Mouse (Mus musculus) small intestine, adult 2 months (tissue): ENCODE data around the gene Igf2bp2.

Experiments used
- CTCF ChIP-seq: fragments of 200-500 bp; IDR thresholded peaks from 2 replicates; pipeline ENCODE4 v1.5.1; 2012; ENCODE audit warnings: low read depth, mild to moderate bottlenecking, control low read depth, inconsistent platforms, low read length, moderate library complexity, mixed read lengths; ENCODE audit not compliant: insufficient replicate concordance, insufficient read length; ENCODE audit errors: extremely low read depth
- POLR2A ChIP-seq: fragments of 200-500 bp; IDR thresholded peaks from 2 replicates; pipeline ENCODE4 v1.6.1; 2012; ENCODE audit warnings: low read depth, mild to moderate bottlenecking, control low read depth, inconsistent platforms, low read length, moderate library complexity

DNA sequence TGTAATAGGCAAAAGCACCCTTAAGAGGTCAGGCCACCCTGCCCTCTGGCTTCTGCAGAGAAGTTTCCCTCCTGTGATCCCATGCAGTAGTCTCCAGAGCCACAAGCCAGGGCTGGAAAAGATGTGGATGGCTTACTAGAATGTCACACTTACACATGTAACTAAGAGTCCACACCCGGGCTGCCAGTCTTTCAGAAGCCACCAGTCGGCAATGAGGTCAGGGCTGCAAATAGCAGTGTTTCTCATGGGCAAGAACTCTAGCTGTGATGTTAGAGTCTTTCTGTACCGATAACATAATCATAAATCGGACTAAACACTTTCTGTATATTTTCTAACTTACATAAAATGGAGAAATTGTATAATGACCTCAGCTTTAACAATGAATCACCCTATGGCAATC, 46.4 kb downstream of the Igf2bp2 start:
- TF ChIP-seq CTCF (no peak), POLR2A (no peak)
